Mouse (Mus musculus) CD4-positive naive resting alpha-beta T cell, adult 76 days (primary cell): ENCODE data around the gene Ccdc24. TPM values are rescaled to one million over a fixed set of nuclear protein-coding genes. Genes with fewer than 3 reads are reported as not detected.

ENCODE experiments used
- total RNA-seq: library from RNA; stranded (reverse); gene quantifications from one replicate; pipeline ENCODE4 v1.2.4, GENCODE M21; 2023

Ccdc24 gene
- not detected for total RNA-seq

GRCm38 (mm10) chr4:117872471-117872886 lies at the start of gene Ccdc24:
TSS of gene Ccdc24 (minus strand) at chr4:117872557.

GRCm38 (mm10) chr4:117914591-117915442 lies 42.5 kb upstream of the Ccdc24 start, which contains the start of gene Ipo13:
TSS of gene Ipo13 (minus strand) at chr4:117914999.

GRCm38 (mm10) chr4:117891738-117892161 lies 19.4 kb upstream of the Ccdc24 start, which contains the start of gene Dph2:
TSS of gene Dph2 (minus strand) at chr4:117892032.

GRCm38 (mm10) chr4:117887133-117887532 lies 14.8 kb upstream of the Ccdc24 start, which contains the start of gene Atp6v0b:
TSS of gene Atp6v0b (minus strand) at chr4:117887333.

GRCm38 (mm10) chr4:117882701-117883691 lies 10.6 kb upstream of the Ccdc24 start, which contains the start of gene B4galt2:
TSS of gene B4galt2 (minus strand) at chr4:117883487.

GRCm38 (mm10) chr4:117834457-117834844 lies 37.9 kb downstream of the Ccdc24 start, which contains the start of gene Slc6a9:
TSS of gene Slc6a9 (plus strand) at chr4:117834506.

Other genes starting within 250 kb of the Ccdc24 start
- 25.6 TPM for gene Dmap1, start 190.3 kb downstream of the Ccdc24 start, total RNA-seq
- gene Gm12845, start 148.1 kb downstream of the Ccdc24 start, total RNA-seq = not detected
- not detected for gene Klf17, start 106.9 kb downstream of the Ccdc24 start, total RNA-seq
- 1.5 TPM for gene Slc6a9, start 38.1 kb downstream of the Ccdc24 start, total RNA-seq
- not detected for gene B4galt2, start 10.9 kb upstream of the Ccdc24 start, total RNA-seq
- gene Atp6v0b, start 14.8 kb upstream of the Ccdc24 start, total RNA-seq = 76.9 TPM
- gene Dph2, start 19.5 kb upstream of the Ccdc24 start, total RNA-seq = 9.3 TPM
- 43.5 TPM for gene Ipo13, start 42.4 kb upstream of the Ccdc24 start, total RNA-seq
- not detected for gene Artn, start 57.2 kb upstream of the Ccdc24 start, total RNA-seq